8 mouse cellular contexts compared by ENCODE assay signal in the genomic region with DNA sequence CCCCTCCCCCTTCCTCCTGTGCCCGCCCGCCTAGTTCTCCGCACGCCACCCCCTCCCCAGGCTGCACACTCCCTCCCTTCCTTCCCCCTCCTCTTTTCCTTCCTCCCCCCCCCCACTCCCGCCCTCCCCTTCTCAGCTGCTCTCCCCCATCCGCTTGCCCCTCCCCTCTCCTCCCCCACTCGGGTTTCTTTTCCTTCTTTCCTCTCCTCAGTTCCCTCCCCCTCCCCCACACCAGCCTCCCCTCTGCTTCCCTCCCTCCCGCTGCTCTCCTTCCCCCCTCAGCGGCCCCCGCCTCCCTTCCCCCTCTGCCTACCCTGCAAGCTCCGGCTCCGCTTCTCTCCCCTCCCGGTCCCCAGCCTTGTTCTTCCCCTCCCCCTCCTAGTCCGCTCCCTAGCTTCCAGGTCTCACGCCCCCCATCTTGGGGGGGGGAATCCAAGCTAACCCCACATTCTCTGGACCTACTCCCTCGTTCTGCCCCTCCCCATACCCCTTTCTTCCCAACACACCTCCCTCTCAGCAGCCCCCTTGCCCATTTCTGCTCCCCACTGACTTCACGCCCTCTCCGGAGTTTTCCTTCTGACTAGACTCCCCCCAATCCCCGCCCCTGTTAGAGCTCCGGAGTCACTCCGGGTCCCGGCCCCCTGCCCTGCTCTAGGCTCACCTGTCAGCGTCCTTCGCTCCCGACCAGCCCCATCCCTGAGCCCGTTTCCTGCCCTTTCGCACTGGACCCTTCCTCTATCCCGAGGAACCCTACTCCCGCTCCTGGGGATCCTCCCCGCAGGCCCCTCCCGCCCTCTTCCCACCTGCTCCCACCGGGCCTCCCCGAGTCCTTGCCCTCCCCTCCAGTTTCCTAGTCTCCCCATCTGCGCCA. TPM values are rescaled to one million over a fixed set of nuclear protein-coding genes. Genes with fewer than 3 reads are reported as not detected.
DNase-seq lines count a peak whose midpoint lies in the region; ATAC-seq lines count a peak whose summit lies in the region.

No protein-coding gene starts in this region.

- H3K36me3 ChIP-seq in erythroblast, embryonic 14.5 days (ENCODE audit: control insufficient read depth): peaks cover 2% of the 10 kb centered on the region; the same call in 1 of the 2 replicates
- H3K36me3 ChIP-seq in hindbrain, embryonic 13.5 days: peaks cover 14% of the 10 kb centered on the region
- H3K36me3 ChIP-seq in limb, embryonic 11.5 days (ENCODE audit: control insufficient read depth, insufficient read depth, low read length): peaks cover 3% of the 10 kb centered on the region; the same call in 1 of the 2 replicates
- peaks cover 14% of the 10 kb centered on the region for H3K36me3 ChIP-seq in midbrain, embryonic 13.5 days

- WGBS in hindbrain, embryonic 13.5 days: 2% methylated on average over 34 of the region's 34 CpGs
- WGBS in limb, embryonic 11.5 days: 2% methylated on average over 32 of the region's 34 CpGs
- WGBS in midbrain, embryonic 13.5 days: 3% methylated on average over 34 of the region's 34 CpGs

- peak overlapping the region; percentile 53 for H3K4me3 ChIP-seq in erythroblast, embryonic 14.5 days (replicated peaks)
- H3K4me3 ChIP-seq in hindbrain, embryonic 13.5 days: peak overlapping the region; percentile 74
- peak overlapping the region; percentile 72 for H3K4me3 ChIP-seq in limb, embryonic 11.5 days (ENCODE audit: low read depth, low read length)
- H3K4me3 ChIP-seq in midbrain, embryonic 13.5 days (replicated peaks): peak overlapping the region; percentile 80

- peak overlapping the region; percentile 93 for H3K27ac ChIP-seq in hindbrain, embryonic 13.5 days
- H3K27ac ChIP-seq in limb, embryonic 11.5 days (replicated peaks; ENCODE audit: low read depth, low read length): peak overlapping the region; percentile 92
- H3K27ac ChIP-seq in midbrain, embryonic 13.5 days: peak overlapping the region; percentile 80

- peaks cover 2% of the 10 kb centered on the region; the same call in 1 of the 2 replicates for H3K9me3 ChIP-seq in erythroblast, embryonic 14.5 days (ENCODE audit: control insufficient read depth, low read length)
- no peaks in the 10 kb centered on the region for H3K9me3 ChIP-seq in hindbrain, embryonic 13.5 days
- no peaks in the 10 kb centered on the region for H3K9me3 ChIP-seq in limb, embryonic 11.5 days (ENCODE audit: control insufficient read depth, low read length)
- H3K9me3 ChIP-seq in midbrain, embryonic 13.5 days: no peaks in the 10 kb centered on the region

- peak overlapping the region; percentile 90 for H3K4me2 ChIP-seq in hindbrain, embryonic 13.5 days
- peak overlapping the region; percentile 84 for H3K4me2 ChIP-seq in limb, embryonic 11.5 days (ENCODE audit: low read depth, severe bottlenecking)
- peak overlapping the region; percentile 95 for H3K4me2 ChIP-seq in midbrain, embryonic 13.5 days (replicated peaks)

- peaks cover 10% of the 10 kb centered on the region for H3K4me1 ChIP-seq in erythroblast, embryonic 14.5 days (ENCODE audit: control insufficient read depth)
- peaks cover 35% of the 10 kb centered on the region for H3K4me1 ChIP-seq in hindbrain, embryonic 13.5 days (replicated peaks)
- H3K4me1 ChIP-seq in limb, embryonic 11.5 days (ENCODE audit: control insufficient read depth, insufficient read depth, low read length): peaks cover 17% of the 10 kb centered on the region
- H3K4me1 ChIP-seq in midbrain, embryonic 13.5 days (replicated peaks): peaks cover 34% of the 10 kb centered on the region

- ATAC-seq in erythroblast, adult 5-6 weeks (replicated peaks; ENCODE audit: low FRiP score, poor library complexity, severe bottlenecking): no peak
- ATAC-seq in hindbrain, embryonic 13.5 days (ENCODE audit: low FRiP score): peak; percentile 76
- peak; percentile 61 for ATAC-seq in limb, embryonic 11.5 days (ENCODE audit: insufficient number of reproducible peaks, low FRiP score, low TSS enrichment, low read depth)
- peak; percentile 72 for ATAC-seq in midbrain, embryonic 13.5 days

- peak; percentile 56 for DNase-seq in cerebellum, adult 8-10 months
- DNase-seq in frontal cortex, adult 2 months (ENCODE audit: extremely low spot score in 1 of 2, low spot score in 1 of 2): peak; percentile 26 to 67
- DNase-seq in limb, embryonic 11.5 days (ENCODE audit: low spot score): peak; percentile 88
- DNase-seq in telencephalon, adult 2 months (ENCODE audit: low read depth, low spot score): peak; percentile 79

- H3K9ac ChIP-seq in hindbrain, embryonic 13.5 days: peak overlapping the region; percentile 86
- peak overlapping the region; percentile 77 for H3K9ac ChIP-seq in limb, embryonic 11.5 days (ENCODE audit: low read length)
- peak overlapping the region; percentile 87 for H3K9ac ChIP-seq in midbrain, embryonic 13.5 days (replicated peaks)

- peaks cover 37% of the 10 kb centered on the region for H3K27me3 ChIP-seq in erythroblast, embryonic 14.5 days (ENCODE audit: control insufficient read depth)
- H3K27me3 ChIP-seq in hindbrain, embryonic 13.5 days: peaks cover 19% of the 10 kb centered on the region
- H3K27me3 ChIP-seq in limb, embryonic 11.5 days (ENCODE audit: control insufficient read depth, insufficient read depth, low read length): peaks cover 5% of the 10 kb centered on the region
- peaks cover 15% of the 10 kb centered on the region for H3K27me3 ChIP-seq in midbrain, embryonic 13.5 days

RNA-seq across cellular contexts. Expression of gene Zfp467, which starts 1.1 kb away (rescaled TPM):
- polyA plus RNA-seq in erythroblast, embryonic 14.5 days (2012): 0.07 TPM in 2 replicates
- total RNA-seq in erythroblast, adult 5-6 weeks (2015; ENCODE audit: low replicate concordance): 1.9 and 7.3 TPM in 2 replicates
- total RNA-seq in erythroblast, adult 5-6 weeks (2017; ENCODE audit: low replicate concordance): not detected in 2 replicates
- polyA plus RNA-seq in frontal cortex, adult 2 months (2012; rRNA removed): 40.7 and 41.4 TPM in 2 replicates
- 22.0 and 22.5 TPM in 2 replicates for polyA plus RNA-seq in hindbrain, embryonic 13.5 days (2015; fragmentation: Nextera tagmentation; extraction: Ambion mirVana)
- polyA plus RNA-seq in limb, embryonic 11.5 days (2014; fragmentation: Nextera tagmentation; extraction: Ambion mirVana): 15.6 and 20.9 TPM in 2 replicates
- 23.6 and 24.3 TPM in 2 replicates for polyA plus RNA-seq in midbrain, embryonic 13.5 days (2015; fragmentation: Nextera tagmentation; extraction: Ambion mirVana)

RNA-seq across cellular contexts. Expression of gene Sspo, which starts 3.5 kb away (rescaled TPM):
- polyA plus RNA-seq in erythroblast, embryonic 14.5 days (2012): not detected in 2 replicates
- not detected in 2 replicates for total RNA-seq in erythroblast, adult 5-6 weeks (2015; ENCODE audit: low replicate concordance)
- total RNA-seq in erythroblast, adult 5-6 weeks (2017; ENCODE audit: low replicate concordance): not detected in 2 replicates
- polyA plus RNA-seq in frontal cortex, adult 2 months (2012; rRNA removed): 2.0 and 2.2 TPM in 2 replicates
- 0.14 and 0.25 TPM in 2 replicates for polyA plus RNA-seq in hindbrain, embryonic 13.5 days (2015; fragmentation: Nextera tagmentation; extraction: Ambion mirVana)
- polyA plus RNA-seq in limb, embryonic 11.5 days (2014; fragmentation: Nextera tagmentation; extraction: Ambion mirVana): 0.23 and 0.34 TPM in 2 replicates
- polyA plus RNA-seq in midbrain, embryonic 13.5 days (2015; fragmentation: Nextera tagmentation; extraction: Ambion mirVana): 0.18 and 0.22 TPM in 2 replicates

RNA-seq across cellular contexts. Expression of gene Krba1, which starts 49.2 kb away (rescaled TPM):
- polyA plus RNA-seq in erythroblast, embryonic 14.5 days (2012): 0.06 and 0.11 TPM in 2 replicates
- total RNA-seq in erythroblast, adult 5-6 weeks (2015; ENCODE audit: low replicate concordance): 0.84 TPM in 1 of 2 replicates, not detected in the other
- 0.43 and 0.70 TPM in 2 replicates for total RNA-seq in erythroblast, adult 5-6 weeks (2017; ENCODE audit: low replicate concordance)
- 44.5 and 48.0 TPM in 2 replicates for polyA plus RNA-seq in frontal cortex, adult 2 months (2012; rRNA removed)
- 25.4 and 28.3 TPM in 2 replicates for polyA plus RNA-seq in hindbrain, embryonic 13.5 days (2015; fragmentation: Nextera tagmentation; extraction: Ambion mirVana)
- polyA plus RNA-seq in limb, embryonic 11.5 days (2014; fragmentation: Nextera tagmentation; extraction: Ambion mirVana): 25.2 and 25.5 TPM in 2 replicates
- 28.7 and 29.0 TPM in 2 replicates for polyA plus RNA-seq in midbrain, embryonic 13.5 days (2015; fragmentation: Nextera tagmentation; extraction: Ambion mirVana)

Comparison
In these comparisons a context has a peak if more than half of its experiments do, and no peak if none do; other contexts are left out.
1. RNA of gene Zfp467, which starts 1.1 kb away (polyA plus RNA-seq): 40.7 to 41.4 TPM in frontal cortex, adult 2 months, 23.6 to 24.3 TPM in midbrain, embryonic 13.5 days, 22.0 to 22.5 TPM in hindbrain, embryonic 13.5 days and 15.6 to 20.9 TPM in limb, embryonic 11.5 days; 0.07 TPM in erythroblast, embryonic 14.5 days; every median in the first group is over 10 times any median in the second.
2. RNA of gene Krba1, which starts 49.2 kb away (polyA plus RNA-seq): 44.5 to 48.0 TPM in frontal cortex, adult 2 months, 28.7 to 29.0 TPM in midbrain, embryonic 13.5 days, 25.2 to 25.5 TPM in limb, embryonic 11.5 days and 25.4 to 28.3 TPM in hindbrain, embryonic 13.5 days; 0.06 to 0.11 TPM in erythroblast, embryonic 14.5 days; every median in the first group is over 10 times any median in the second.
3. Peak in every context shown above with its lines, with median percentiles within 50 percentile points of each other: H3K4me3 ChIP-seq, DNase-seq, H3K27ac ChIP-seq, H3K4me2 ChIP-seq and H3K9ac ChIP-seq.